Mouse (Mus musculus) ovary, adult 18-20 months (tissue): Measurements from ENCODE around the gene Dpep2nb.
A peak's percentile ranks its signal among the peaks of the same experiment; 100 is the strongest.
"Not testable (repeated sequence)": the region's sequence is repeated elsewhere in the genome, so short reads cannot be mapped to it uniquely, and the experiment has no call there.

Source experiments
- DNase-seq: peaks from one replicate; pipeline ENCODE4 v3.0.0; 2022; ENCODE audit warnings: low spot score, mixed read lengths

Dpep2nb gene

GRCm38 (mm10) chr8:106006413-106006812, 638 bp upstream of the Dpep2nb start:
- no peak for DNase-seq

DNA sequence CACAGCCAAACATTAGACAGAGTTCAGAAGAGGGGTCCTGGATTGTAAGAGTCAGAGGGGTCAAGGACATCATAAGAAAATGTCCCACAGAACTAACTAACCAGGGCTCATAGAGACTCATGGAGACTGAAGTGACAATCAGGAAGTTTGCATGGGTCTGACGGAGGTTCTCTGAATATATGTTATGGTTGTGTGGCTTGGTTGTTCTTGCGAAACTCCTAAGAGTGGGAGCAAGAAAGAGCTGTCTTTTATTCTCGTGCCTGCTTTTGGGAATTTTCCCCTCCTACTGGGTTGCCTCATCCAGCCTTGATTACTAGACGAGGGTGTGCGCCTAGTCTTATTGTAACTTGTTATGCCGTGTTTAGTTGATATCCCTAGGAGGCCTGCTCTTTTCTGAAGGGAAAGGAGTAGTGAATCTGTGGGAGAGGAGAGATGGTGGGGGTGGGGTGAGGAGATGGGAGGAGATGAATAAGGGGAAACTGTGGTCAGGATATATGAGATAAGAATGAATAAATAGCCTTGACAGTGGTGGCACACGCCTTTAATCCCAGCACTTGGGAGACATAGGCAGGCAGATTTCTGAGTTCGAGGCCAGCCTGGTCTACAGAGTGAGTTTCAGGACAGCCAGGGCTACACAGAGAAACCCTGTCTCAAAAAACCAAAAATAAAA, 1.1 kb downstream of the Dpep2nb start:
- no peak for DNase-seq

- DNase-seq: no peak
Measured at GRCm38 (mm10) chr8:106001908-106002307, 3.9 kb downstream of the Dpep2nb start.

GRCm38 (mm10) chr8:105998971-105999370, 6.8 kb downstream of the Dpep2nb start:
- no peak for DNase-seq

DNA sequence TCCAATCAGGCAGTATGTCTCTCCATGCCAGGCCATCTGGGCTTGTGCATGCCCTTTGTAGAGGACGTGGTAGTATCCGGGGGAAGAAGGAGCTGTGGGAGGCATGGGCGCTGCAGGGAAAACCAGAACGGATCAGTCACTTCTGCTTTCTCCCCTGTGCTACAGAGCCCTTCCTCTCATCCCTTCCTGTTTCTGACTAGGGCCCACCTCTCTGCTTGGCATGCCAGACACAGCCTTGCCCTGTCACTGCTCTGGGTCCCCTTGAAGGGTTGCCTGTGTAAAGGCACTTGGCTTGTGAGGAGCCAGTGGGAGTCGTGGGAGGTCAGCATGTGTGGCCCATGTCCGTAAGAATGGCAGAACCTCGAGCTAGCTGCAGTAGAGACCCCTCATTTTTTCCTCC, 9.4 kb downstream of the Dpep2nb start:
- no peak for DNase-seq

DNA sequence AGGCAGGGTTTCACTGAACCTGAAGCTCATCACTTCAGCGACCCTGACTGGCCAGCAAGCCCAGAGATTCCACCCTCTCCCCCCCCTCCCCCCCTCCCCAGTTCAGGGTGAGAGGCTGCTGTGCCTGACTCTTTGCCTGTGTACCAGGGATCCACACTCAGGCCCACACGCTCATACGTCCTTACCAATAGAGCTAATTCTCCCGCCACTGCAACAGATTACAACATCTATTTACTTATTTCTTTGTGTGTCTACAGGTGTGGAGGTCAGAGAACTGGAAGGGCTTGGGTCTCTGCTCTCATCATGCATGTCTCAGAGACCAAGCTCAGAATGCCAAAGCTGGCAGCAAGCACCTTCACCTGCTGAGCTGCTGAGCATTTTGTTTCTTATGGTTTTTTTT, 12.5 kb downstream of the Dpep2nb start:
- no peak for DNase-seq

- DNase-seq: no peak
Measured at GRCm38 (mm10) chr8:105992499-105992898, 13.3 kb downstream of the Dpep2nb start.

DNA sequence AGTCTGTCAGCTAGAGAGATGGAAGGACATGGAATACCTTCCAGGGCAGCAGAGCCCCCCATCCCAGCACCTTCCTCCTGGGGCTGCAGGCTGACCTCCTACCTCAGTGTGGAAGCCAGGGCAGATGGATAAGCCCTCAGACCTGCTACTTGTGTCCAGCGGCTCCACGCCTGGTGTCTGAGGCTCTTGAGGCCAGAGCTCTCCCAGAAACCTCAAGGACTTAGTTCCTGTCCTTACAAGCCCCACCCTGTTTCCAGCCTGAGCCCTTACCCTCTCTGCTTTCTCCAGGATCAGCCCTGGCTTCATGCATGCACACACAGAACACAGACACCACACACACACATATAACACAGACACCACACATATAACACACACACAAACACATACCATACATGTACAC, 14.2 kb downstream of the Dpep2nb start:
- DNase-seq: no peak

- peak; percentile 58 for DNase-seq
Measured at GRCm38 (mm10) chr8:105990856-105991387, 14.9 kb downstream of the Dpep2nb start, which contains the start of gene Dus2. Gene Dus2, plus strand, starts transcription at chr8:105991337.

DNA sequence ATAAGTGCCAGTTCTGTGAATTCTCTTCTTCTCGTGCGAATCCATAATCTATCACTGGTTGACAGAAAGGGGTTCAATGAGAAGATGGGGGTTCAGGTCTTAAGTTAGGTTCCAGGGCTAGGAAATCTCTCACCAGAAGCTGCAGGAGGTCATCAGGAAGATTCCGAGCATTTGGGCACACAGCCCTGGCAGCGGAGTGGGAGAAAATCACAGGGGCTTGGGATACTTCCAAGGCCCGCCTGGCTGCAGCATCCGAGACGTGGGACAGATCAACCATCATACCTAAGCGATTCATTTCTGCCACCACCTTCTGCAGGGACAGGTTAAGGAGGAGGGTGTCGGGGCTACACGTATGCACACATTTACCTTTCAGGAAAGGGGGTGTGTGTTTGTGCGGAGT, 17.2 kb downstream of the Dpep2nb start:
- DNase-seq: no peak

- DNase-seq: not testable (repeated sequence)
Measured at GRCm38 (mm10) chr8:105983406-105983805, 22.4 kb downstream of the Dpep2nb start.

DNA sequence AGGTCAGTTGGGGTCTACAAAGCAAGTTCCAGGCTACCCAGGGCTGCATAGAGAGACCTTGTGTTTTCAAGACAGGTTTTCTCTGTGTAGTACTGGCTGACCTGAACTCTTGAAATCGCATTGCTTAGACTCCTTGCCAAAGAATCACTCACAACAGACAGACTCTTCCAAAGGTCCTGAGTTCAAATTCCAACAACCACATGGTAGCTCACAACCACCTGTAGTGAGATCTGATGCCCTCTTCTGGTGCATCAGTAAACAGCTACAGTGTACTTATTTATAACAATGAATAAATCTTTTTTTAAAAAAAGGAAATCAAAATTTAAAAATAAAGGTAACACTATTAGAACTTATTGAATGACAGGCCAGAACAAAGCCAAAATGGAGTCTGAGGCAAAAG, 24.6 kb downstream of the Dpep2nb start:
- no peak for DNase-seq

- DNase-seq: no peak
Measured at GRCm38 (mm10) chr8:105979325-105979724, 26.4 kb downstream of the Dpep2nb start, which contains the start of gene Dpep3. Gene Dpep3, minus strand, starts transcription at chr8:105979429.

GRCm38 (mm10) chr8:105975363-105975762, 30.4 kb downstream of the Dpep2nb start:
- DNase-seq: no peak

DNA sequence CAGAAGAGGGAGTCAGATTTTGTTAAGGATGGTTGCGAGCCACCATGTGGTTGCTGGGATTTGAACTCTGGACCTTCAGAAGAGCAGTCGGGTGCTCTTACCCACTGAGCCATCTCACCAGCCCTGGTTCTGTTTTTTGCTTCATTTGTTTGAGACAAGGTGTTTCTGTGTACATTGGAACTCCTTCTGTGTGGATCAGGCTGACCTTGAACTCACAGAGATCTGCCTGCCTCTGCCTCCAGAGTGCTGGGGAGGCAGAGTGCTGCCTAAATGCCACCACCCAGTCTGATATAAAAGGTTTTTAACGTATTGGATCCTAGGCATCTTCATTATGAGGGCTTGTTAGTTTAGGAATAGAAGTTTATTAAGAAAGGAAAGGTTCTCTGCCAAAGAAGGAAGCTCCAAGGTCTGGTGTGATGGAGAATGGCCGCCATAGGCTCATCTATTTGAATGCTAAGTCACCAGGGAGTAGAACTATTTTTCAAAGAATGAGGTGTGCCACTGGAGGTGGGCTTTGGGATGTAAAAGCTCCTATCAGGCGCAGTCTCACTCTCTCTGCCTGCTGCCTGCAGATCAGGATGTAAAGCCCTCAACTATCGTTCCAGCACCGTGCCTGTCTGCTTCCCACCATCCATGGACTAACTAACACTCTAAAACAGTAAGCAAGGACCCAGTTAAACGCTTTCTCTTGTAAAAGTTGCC, 34.6 kb downstream of the Dpep2nb start:
- no peak for DNase-seq

DNA sequence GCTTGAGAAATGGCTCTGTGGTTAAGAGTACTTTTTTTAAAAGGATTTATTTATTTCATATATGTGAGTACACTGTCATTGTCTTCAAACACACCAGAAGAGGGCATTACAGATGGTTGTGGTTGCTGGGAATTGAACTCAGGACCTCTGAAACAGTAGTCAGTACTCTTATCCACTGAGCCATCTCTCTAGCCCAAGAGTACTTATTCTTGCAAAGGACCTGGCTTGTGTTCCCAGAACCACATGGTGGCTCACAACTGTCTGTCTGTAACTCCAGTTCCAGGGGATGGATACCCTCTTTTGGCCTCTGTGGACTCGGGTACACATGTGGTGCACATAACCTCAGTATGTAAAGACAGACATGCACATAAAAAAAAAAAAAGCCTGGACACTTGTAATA, 36.4 kb downstream of the Dpep2nb start:
- no peak for DNase-seq

- DNase-seq: no peak
Measured at GRCm38 (mm10) chr8:105966692-105967311, 39.0 kb downstream of the Dpep2nb start.

- peak; percentile 73 for DNase-seq
Measured at GRCm38 (mm10) chr8:105965905-105966341, 39.9 kb downstream of the Dpep2nb start, which contains the start of gene Slc12a4. Gene Slc12a4, minus strand, starts transcription at chr8:105966097.

DNA sequence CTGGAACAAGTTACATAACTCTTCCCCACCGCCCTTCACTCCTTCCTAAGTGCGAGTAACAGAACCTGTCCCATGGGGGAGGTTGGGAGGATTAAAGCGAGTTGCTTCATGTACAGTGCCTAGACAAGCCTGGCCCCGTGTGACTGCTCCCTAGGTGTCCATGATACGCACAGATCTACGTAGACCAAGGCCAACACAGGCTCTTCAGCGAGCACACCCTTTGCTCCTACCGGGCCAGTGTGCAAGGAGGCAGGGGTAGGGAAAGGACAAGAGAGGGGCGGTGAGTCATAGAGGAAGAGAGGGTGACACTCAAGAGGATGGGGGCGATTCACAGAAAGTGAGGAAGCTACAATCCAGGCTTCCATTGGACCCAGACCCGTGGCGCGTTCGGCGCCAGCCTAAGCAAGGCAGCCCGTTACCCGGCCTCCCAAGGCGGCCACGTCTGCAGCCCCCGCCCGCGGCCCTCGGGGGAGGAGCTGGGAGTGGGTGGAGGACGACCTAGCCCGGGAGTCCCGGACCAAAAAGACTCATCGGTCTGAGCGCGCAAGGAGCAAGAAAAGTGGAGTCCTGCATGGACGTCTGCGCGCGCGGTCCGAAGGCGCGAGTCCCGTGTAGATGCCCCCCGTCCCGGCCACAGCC, 40.4 kb downstream of the Dpep2nb start:
- peak; percentile 44 for DNase-seq

- no peak for DNase-seq
Measured at GRCm38 (mm10) chr8:105964506-105965265, 41.1 kb downstream of the Dpep2nb start.

DNA sequence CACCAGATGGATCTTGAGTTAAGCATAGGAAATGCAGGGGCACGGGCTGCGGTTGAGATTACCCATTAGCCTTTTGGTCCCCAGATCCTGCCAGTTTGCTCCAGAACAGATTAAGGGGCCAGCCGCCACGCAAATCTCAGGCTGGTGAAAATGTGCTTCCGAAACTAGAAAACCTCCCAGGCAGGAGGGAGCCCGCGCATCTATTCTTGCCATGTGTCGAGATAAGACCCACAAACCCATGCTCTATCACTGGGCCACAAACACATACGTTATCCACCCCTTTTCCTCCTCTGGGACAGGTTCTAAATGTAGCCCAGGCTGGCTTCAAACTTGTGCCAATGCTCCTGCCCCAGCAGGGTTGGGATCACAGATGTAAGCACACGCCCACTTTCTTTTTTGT, 44.2 kb downstream of the Dpep2nb start:
- no peak for DNase-seq
